Mouse (Mus musculus): Measurements from ENCODE around the gene Ccdc87. TPM values are rescaled to one million over a fixed set of nuclear protein-coding genes. Genes with fewer than 3 reads are reported as not detected.
A peak's percentile ranks its signal among the peaks of the same experiment; 100 is the strongest.
"Not testable (repeated sequence)": the region's sequence is repeated elsewhere in the genome, so short reads cannot be mapped to it uniquely, and the experiment has no call there.

Ccdc87 gene
- polyA plus RNA-seq, 1 experiment from 2014 or later: 0.05 TPM

DNA sequence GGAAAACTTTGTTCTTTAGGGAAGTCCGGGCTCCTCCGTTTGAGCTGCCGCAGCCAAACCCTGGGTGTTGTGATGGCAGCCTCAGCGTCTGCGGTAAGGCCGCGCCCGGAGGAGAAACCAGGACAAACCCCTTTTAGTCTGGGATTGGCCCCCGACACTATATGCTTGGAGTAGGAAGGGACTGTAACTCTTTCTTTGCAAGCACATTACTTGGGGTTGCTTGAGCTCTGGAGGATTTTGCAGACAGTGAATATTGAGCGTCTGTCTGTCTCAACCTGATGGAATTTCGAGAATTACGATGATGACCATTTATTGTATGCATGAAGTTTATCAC lies 27.3 kb upstream of the Ccdc87 start:
- Histone ChIP-seq H3K4me3 (peak overlapping the region; percentile 83), H3K27me3 (no peaks in the 10 kb centered on the region), H3K36me3 (no peaks in the 10 kb centered on the region), H3K9me3 (replicated peaks) (no peaks in the 10 kb centered on the region; the same call in 1 of the 2 replicates), H3K27ac (peak overlapping the region; percentile 93), H3K4me1 (replicated peaks) (peaks cover 19% of the 10 kb centered on the region), H3K9ac (peak overlapping the region; percentile 84), H3K4me2 (peak overlapping the region; percentile 58)
- WGBS: 4% methylated on average over 12 of the region's 12 CpGs
- peak; percentile 25 for ATAC-seq (replicated peaks; ENCODE audit: insufficient number of reproducible peaks, insufficient read depth, low FRiP score, low read depth)

DNA sequence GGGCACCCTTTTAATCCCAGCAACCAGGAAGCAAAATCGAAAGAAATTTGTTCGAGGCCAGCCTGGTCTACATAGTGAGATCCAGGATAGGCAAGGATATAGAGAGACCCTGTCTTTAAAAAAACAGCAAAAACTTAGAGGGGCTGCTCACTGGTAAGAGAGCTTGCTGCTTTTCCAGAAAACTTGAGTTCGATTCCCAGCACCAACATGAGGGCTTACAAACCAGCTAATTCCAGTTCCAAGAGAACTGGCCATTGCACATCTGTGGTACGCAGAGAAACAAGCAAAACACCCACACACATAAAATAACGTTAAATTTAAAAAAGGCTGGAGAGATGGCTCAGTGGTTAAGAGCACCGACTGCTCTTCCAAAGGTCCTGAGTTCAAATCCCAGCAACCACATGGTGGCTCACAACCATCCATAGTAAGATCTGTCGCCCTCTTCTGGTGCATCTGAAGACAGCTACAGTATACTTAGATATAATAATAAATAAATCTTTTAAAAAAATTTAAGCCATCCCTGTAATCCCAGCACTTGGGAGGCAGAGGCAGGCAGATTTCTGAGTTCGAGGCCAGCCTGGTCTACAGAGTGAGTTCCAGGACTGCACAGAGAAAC lies 26.7 kb upstream of the Ccdc87 start:
- not testable (repeated sequence) for H3K36me3 ChIP-seq; ATAC-seq (replicated peaks; ENCODE audit: insufficient number of reproducible peaks, insufficient read depth, low FRiP score, low read depth); H3K27me3 ChIP-seq; H3K9me3 ChIP-seq (replicated peaks)
- WGBS: 73% methylated on average over 8 of the region's 8 CpGs
- Histone ChIP-seq H3K9ac (peak overlapping the region; percentile 84), H3K27ac (peak overlapping the region; percentile 93), H3K4me3 (peak overlapping the region; percentile 83), H3K4me2 (peak overlapping the region; percentile 58), H3K4me1 (replicated peaks) (peaks cover 19% of the 10 kb centered on the region)

DNA sequence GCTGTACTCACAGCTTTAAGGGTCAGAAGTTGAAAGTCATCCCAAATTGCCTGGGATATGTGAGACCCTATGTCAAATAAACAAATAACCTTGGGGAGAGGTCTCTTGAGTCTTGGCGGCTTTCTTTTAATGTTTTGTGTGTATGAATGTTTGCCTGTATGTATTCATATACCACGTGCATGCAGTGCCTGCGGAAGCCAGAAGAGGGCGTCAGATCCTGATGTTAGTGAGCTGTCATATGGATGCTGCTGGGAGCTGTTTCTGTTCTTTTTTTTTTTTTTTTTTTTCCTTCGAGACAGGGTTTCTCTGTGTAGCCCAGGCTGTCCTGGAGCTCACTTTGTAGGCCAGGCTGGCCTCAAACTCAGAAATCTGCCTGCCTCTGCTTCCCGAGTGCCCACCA lies 26.2 kb upstream of the Ccdc87 start:
- ATAC-seq (replicated peaks; ENCODE audit: insufficient number of reproducible peaks, insufficient read depth, low FRiP score, low read depth): no peak
- no peaks in the 10 kb centered on the region for H3K27me3 ChIP-seq
- no peak overlapping the region for H3K27ac ChIP-seq
- H3K36me3 ChIP-seq: no peaks in the 10 kb centered on the region
- no peak overlapping the region for H3K4me3 ChIP-seq
- no peaks in the 10 kb centered on the region; the same call in 1 of the 2 replicates for H3K9me3 ChIP-seq (replicated peaks)
- H3K4me2 ChIP-seq: no peak overlapping the region
- peaks cover 18% of the 10 kb centered on the region for H3K4me1 ChIP-seq (replicated peaks)
- no peak overlapping the region for H3K9ac ChIP-seq
- 79% methylated on average over 6 of the region's 6 CpGs for WGBS

DNA sequence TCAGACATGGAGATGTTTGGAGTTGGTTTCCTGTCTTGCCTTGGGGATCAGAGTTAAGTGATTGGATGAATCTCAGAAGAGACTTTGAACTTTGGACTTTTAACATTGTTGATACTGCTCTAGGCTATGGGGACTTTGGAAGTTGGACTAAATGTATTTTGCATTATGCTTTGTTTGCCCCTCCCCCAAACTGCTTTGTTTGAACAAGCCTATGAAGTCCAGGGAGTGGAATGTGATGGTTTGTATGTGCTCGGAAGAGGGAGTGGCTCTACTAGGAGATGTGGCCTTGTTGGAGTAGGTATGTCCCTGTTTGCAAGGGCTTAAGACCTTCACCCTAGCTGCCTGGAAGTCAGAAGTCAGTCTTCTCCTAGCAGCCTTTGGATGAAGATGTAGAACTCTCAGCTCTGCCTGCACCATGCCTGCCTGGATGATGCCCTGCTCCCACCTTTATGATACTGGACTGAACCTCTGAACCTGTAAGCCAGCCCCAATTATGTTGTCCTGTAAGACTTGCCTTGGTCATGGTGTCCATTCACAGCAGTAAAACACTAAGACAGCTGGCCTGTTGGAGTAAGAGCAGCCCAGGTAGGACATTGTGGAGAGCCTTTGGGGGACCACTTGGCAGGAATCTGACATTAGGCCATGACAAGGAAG lies 21.9 kb upstream of the Ccdc87 start:
- ATAC-seq (replicated peaks; ENCODE audit: insufficient number of reproducible peaks, insufficient read depth, low FRiP score, low read depth): no peak
- WGBS: 64% methylated on average over 1 of the region's 1 CpGs
- no peaks in the 10 kb centered on the region; the same call in 1 of the 2 replicates for H3K9me3 ChIP-seq (replicated peaks)
- no peak overlapping the region for H3K4me3 ChIP-seq
- no peak overlapping the region for H3K4me2 ChIP-seq
- H3K9ac ChIP-seq: no peak overlapping the region
- no peaks in the 10 kb centered on the region for H3K36me3 ChIP-seq
- no peak overlapping the region for H3K27ac ChIP-seq
- no peaks in the 10 kb centered on the region for H3K27me3 ChIP-seq
- 0 out of 2 replicates have a peak, but pooled peaks cover 5% of the 10 kb centered on the region for H3K4me1 ChIP-seq (replicated peaks)

DNA sequence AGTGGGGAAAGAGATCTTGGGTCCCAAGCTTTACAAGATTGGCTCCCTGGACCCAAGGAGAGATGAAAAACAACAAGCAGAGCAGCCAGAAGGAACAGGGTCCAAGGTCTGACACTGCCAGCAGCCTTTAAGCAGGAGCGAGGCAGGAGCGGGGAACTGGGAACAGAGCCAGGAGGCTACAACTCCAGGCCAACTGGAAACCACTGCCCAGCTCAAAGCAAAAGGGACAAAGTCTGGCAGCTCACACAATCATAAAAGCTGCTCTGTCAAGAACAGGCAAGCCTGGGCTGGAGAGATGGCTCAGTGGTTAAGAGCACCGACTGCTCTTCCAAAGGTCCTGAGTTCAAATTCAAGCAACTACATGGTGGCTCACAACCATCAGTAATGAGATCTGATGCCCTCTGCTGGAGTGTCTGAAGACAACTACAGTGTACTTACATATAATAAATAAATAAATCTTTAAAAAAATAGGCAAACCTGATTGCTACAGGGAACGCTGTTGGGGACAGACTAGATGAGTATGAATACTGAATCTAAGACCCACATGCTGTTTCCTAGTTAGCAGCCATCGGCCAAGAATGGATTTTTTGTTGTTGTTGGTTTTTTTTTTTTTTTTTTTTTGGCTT lies 18.4 kb upstream of the Ccdc87 start:
- no peak overlapping the region for H3K27ac ChIP-seq
- H3K4me2 ChIP-seq: no peak overlapping the region
- H3K9ac ChIP-seq: no peak overlapping the region
- no peaks in the 10 kb centered on the region for H3K27me3 ChIP-seq
- H3K4me3 ChIP-seq: no peak overlapping the region
- H3K9me3 ChIP-seq (replicated peaks): no peaks in the 10 kb centered on the region
- H3K36me3 ChIP-seq: peaks cover 10% of the 10 kb centered on the region; the same call in 1 of the 2 replicates
- 48% methylated on average over 5 of the region's 5 CpGs for WGBS
- ATAC-seq (replicated peaks; ENCODE audit: insufficient number of reproducible peaks, insufficient read depth, low FRiP score, low read depth): 0 out of 2 replicates have a peak, but pooled peaks have one; percentile 14
- 0 out of 2 replicates have a peak, but pooled peaks cover 3% of the 10 kb centered on the region for H3K4me1 ChIP-seq (replicated peaks)

DNA sequence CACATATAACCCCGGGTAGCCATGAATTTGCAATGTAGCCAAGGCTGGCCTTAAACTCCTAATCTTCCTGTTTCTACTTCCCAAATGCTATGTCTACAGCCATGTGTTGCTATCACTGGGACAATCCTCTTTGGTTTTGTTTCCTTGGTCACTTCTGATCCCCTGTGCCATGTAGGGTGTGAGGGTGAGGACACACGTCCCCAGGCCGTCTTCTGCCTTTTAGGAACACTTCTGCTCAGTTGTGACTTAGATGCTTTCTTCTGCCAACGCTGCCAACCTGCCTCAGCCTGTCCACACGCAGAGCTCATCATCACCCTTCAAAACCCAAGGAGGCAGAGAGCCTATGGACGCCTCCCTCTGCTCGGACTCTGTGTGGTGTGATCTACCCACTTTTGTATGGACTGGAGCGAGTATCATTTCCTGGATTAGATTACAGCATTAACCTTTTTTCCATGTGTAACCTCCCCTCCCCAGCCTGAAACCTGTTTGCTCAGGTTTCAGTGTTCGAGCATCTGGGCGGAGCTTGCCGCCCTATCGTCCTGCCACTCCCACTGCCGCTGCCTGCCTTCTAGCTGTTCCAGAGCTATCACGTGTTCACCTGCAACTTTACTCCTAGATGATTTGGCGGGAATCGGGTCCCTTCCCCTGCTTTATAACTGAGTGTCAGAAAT lies 10.6 kb upstream of the Ccdc87 start:
- Histone ChIP-seq H3K36me3 (peaks cover 26% of the 10 kb centered on the region), H3K4me1 (replicated peaks) (peaks cover 2% of the 10 kb centered on the region; the same call in 1 of the 2 replicates), H3K27me3 (no peaks in the 10 kb centered on the region), H3K9me3 (replicated peaks) (no peaks in the 10 kb centered on the region), H3K4me2 (no peak overlapping the region), H3K9ac (no peak overlapping the region), H3K27ac (no peak overlapping the region), H3K4me3 (no peak overlapping the region)
- no peak for ATAC-seq (replicated peaks; ENCODE audit: insufficient number of reproducible peaks, insufficient read depth, low FRiP score, low read depth)
- 58% methylated on average over 16 of the region's 16 CpGs for WGBS

DNA sequence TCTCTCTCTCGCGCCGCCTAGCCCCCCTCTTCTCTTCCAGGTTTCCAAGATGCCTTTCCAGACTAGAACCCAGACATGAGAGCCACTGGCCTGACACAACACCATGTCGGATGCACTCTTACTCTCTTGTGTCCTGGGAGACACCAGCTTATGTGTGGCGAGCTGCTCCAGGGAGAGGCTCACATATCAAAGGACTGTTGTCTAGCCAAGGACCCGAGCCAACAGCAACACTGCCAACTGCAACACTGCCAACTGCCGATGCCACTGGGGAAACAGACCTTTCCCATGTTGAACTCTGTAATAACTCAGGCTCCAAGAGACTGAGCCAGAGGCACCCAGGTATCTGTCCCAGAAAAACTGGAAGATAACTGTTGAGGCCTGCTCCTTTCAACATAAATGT lies 10.0 kb upstream of the Ccdc87 start:
- no peak overlapping the region for H3K4me3 ChIP-seq
- H3K27ac ChIP-seq: no peak overlapping the region
- no peak overlapping the region for H3K9ac ChIP-seq
- no peak overlapping the region for H3K4me2 ChIP-seq
- no peak for ATAC-seq (replicated peaks; ENCODE audit: insufficient number of reproducible peaks, insufficient read depth, low FRiP score, low read depth)
- H3K27me3 ChIP-seq: no peaks in the 10 kb centered on the region
- 61% methylated on average over 7 of the region's 7 CpGs for WGBS
- H3K9me3 ChIP-seq (replicated peaks): no peaks in the 10 kb centered on the region
- H3K36me3 ChIP-seq: peaks cover 25% of the 10 kb centered on the region
- peaks cover 2% of the 10 kb centered on the region; the same call in 1 of the 2 replicates for H3K4me1 ChIP-seq (replicated peaks)

DNA sequence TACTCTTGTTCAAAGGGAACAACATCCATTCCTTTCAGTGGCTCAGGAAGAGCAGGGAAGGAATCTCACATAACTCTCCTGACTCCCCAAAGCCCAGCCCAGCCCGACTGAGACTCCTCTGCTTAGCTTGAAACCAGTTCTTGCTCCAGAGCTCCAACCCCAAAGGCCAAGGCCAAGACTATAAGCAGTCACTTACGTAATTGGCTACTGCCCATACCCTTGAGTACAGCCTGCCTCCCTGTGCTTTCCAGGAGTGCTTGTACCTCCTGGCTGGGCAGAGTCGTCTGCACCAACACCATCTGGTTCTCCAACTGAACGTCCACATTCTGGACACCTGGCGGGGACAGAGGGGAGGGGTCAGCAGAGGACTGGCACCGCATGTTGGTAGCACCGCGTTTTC lies 5.2 kb upstream of the Ccdc87 start:
- Histone ChIP-seq H3K9ac (no peak overlapping the region), H3K4me1 (replicated peaks) (peaks cover 10% of the 10 kb centered on the region), H3K9me3 (replicated peaks) (no peaks in the 10 kb centered on the region), H3K36me3 (peaks cover 16% of the 10 kb centered on the region), H3K4me3 (no peak overlapping the region), H3K27me3 (no peaks in the 10 kb centered on the region), H3K27ac (no peak overlapping the region), H3K4me2 (no peak overlapping the region)
- no peak for ATAC-seq (replicated peaks; ENCODE audit: insufficient number of reproducible peaks, insufficient read depth, low FRiP score, low read depth)
- 85% methylated on average over 8 of the region's 8 CpGs for WGBS

DNA sequence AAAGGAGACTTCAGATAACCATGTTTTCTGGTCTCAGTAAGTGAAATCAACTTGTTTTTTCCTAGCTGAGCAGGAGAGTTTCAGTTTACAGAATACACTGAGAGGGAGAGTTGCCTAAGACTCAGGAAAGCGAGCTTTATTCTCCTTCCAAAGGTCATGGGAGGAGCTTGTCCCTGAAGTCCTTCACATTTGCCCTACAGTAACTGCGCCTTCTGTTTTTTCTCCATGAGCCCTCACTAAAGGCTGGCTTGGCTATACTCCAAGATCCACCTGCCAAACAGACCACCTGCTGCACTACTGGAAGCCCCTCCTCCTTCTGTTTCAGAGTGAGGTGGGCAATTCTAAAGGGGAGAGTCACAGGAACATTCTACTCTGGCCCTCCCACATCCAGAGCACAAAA lies 3.1 kb upstream of the Ccdc87 start:
- Histone ChIP-seq H3K27ac (no peak overlapping the region), H3K36me3 (peaks cover 9% of the 10 kb centered on the region), H3K9ac (no peak overlapping the region), H3K4me2 (no peak overlapping the region), H3K27me3 (peaks cover 14% of the 10 kb centered on the region), H3K4me1 (replicated peaks) (peaks cover 13% of the 10 kb centered on the region), H3K4me3 (no peak overlapping the region), H3K9me3 (replicated peaks) (no peaks in the 10 kb centered on the region)
- no peak for ATAC-seq (replicated peaks; ENCODE audit: insufficient number of reproducible peaks, insufficient read depth, low FRiP score, low read depth)
- WGBS: 65% methylated on average over 2 of the region's 2 CpGs

DNA sequence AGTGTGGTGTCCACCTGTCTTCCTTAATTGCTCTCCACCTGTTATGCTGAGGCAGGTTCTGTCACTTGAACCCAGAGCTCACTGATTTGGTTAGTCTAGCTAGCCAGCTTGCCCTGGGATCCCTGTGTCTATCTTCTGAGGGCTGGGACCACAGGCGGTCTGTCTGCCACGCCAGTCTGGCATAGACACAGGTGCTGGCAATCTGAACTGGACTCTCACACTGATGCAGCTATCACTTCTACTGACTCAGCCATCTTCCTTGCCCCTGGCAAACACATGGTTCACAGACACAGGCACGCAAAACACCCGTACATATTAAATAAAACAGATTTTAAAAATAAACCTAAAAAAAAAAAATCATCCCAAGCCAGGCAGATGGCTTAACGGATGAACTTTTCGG lies 2.1 kb upstream of the Ccdc87 start:
- no peaks in the 10 kb centered on the region for H3K9me3 ChIP-seq (replicated peaks)
- no peak overlapping the region for H3K27ac ChIP-seq
- no peak overlapping the region for H3K4me3 ChIP-seq
- WGBS: 89% methylated on average over 6 of the region's 6 CpGs
- no peak overlapping the region for H3K9ac ChIP-seq
- peaks cover 13% of the 10 kb centered on the region for H3K4me1 ChIP-seq (replicated peaks)
- ATAC-seq (replicated peaks; ENCODE audit: insufficient number of reproducible peaks, insufficient read depth, low FRiP score, low read depth): no peak
- H3K4me2 ChIP-seq: no peak overlapping the region
- H3K27me3 ChIP-seq: peaks cover 23% of the 10 kb centered on the region
- H3K36me3 ChIP-seq: peaks cover 9% of the 10 kb centered on the region

DNA sequence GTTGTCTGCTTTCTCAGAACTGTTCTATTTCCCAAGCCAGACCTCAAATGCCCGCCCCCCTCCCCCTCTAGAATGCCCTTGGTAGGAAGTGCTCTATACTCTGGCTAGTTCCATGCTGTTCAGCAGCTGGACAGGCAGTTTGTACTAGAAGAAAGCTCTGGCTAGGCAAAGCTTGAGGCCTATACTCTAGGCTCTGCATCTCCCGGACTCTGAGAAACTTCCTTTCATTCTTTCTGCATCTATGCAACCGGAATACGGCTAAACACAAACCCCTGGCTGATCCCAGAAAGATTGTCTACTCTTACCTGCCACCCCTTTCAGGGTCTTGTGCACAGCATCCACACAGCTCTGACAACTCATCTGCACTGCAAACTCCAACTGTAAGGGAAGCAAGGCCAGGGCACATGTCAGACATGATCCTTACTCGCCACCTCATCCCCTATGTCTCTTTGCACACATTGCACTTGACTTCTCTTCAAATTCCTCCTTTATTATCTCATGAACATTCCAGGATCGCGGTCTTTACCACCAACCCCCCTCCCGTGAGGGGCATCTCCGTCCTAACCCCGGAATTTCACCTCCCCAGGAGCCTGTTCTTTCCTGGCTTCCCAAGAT lies 533 bp upstream of the Ccdc87 start:
- H3K9me3 ChIP-seq (replicated peaks): no peaks in the 10 kb centered on the region
- H3K4me2 ChIP-seq: peak overlapping the region; percentile 95
- peaks cover 13% of the 10 kb centered on the region for H3K4me1 ChIP-seq (replicated peaks)
- WGBS: 25% methylated on average over 10 of the region's 10 CpGs
- no peak overlapping the region for H3K27ac ChIP-seq
- peak overlapping the region; percentile 64 for H3K4me3 ChIP-seq
- H3K9ac ChIP-seq: peak overlapping the region; percentile 83
- H3K27me3 ChIP-seq: peaks cover 29% of the 10 kb centered on the region
- H3K36me3 ChIP-seq: no peaks in the 10 kb centered on the region
- no peak for ATAC-seq (replicated peaks; ENCODE audit: insufficient number of reproducible peaks, insufficient read depth, low FRiP score, low read depth)

Data from heart, embryonic 15.5 days (tissue).